Mouse (Mus musculus): ENCODE measurements around the gene Duxbl3.
"Not testable (repeated sequence)": the region's sequence is repeated elsewhere in the genome, so short reads cannot be mapped to it uniquely, and the experiment has no call there.

Gene Duxbl3

DNA sequence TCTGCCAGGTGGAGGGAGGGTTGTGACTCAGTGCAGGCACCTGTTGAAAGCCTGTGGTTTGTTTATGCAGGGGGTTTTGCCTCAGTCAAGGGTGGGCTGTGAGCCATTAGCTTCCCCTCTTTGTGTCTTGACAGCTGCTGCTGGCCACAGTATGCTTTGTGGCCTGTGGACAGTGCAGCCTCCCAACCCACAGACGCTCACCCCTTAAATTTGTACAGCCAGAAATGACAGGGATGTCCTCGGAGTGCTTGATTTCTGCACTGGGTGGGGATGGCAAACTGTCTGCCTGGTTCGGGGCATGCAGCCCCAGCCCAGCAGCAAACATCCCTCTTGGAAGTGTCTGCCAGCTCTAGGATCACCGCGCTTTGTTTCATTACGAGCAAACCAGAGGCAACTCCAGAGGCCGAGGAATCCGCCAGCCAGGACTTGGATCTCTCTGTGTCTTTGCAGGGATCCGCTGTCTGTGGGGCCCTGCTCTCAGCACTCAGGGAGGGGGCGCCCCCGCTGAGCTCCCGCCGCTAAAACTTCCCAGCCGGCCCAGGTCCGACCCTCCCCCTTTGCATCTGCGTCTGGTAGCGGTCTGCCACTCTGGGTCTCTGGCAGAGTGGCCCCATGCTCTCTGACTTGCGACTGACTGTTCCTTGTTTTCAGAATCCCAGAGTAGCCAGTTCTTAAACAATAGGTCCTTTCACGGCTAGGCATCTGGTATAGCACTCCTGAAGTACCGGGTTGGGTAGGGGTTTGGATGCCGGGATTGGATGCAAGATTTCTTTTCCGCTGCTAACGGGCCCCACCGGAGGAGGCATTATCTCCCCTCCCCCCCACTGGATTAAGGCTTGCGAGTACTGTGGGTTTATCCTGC is at the start of gene Duxbl3:
TSS of gene Duxbl3 (plus strand) at position 207 of the 862 bp plus-strand sequence.
- DNase-seq (ENCODE audit: low spot score): not testable (repeated sequence)

DNA sequence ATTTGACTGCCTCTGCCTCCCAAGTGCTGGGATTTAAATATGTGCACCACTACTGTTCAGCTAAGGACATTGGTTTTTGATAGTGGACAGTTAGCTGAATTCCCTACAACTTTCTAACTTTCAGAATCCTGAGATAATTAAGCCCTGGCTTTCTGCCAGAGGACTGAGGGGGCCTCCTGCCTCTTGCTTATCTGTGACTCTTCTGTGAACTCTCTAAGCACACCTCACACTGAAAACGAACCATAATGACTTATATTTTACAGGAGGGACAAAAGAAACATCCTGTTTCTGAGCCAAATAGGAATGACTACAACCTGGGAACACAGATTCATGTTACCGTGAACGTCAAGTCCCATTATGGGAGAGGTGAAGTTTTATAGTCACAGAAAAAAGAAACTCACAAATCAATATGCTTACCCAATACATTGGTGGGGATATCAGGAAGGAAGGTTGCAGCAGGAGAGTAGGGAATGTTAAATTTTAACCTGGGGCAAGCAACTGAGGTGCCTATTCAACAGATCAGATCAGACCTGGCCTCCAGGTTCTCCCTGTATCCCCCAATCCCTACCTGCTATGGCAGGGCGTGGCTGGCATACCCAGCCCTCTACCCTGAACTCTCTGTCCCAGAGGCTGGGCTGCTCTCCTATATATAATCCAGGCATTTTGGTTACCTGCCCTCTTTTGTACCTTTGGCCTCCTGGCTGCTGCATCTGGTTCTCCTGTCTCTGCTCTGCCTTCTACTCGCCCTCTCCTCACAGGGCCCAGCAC is 41.3 kb upstream of the Duxbl3 start:
- not testable (repeated sequence) for DNase-seq (ENCODE audit: low spot score)

DNA sequence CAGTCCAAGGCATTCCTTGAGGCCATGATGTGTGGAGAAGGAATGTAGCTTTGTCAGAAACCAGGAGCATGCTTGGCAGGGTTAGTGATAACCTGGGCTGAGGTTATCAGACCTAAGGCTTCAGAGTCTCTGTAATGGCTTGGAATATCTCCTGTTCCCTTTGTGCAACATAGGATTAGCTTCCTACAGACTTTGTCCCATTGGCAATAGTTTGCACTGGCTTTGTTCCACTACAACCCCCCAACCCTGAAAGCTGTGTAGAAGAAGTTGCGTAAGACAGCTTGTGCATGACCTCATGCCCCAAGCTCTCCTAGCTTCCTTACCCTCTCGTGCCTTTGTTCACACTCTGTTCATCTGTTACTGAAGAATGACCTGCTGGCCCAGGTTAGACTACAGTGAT is 20.6 kb upstream of the Duxbl3 start:
- DNase-seq (ENCODE audit: low spot score): not testable (repeated sequence)

- not testable (repeated sequence) for DNase-seq (ENCODE audit: low spot score)
Measured at GRCm38 (mm10) chr14:26258729-26259128, 967 bp downstream of the Duxbl3 start.

DNA sequence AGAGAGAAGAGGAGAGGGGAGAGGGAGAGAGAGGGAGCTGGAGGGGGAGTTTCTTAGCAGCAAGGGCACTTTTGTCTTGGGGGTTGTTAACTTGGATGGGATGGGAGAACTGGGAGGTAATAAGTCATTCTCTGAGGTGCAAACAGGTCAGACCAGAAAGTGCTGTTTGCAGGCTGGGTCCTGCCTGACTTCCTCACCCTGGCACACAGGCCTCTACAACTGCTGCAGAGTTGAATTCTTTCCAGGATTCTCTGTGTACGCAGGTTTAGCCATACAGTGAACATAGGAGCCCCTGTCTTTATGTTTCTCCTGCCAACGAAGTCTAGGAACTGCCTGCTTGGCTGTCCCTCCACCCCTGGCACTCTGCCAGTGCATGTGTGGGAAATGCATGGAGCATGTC is 29.0 kb downstream of the Duxbl3 start:
- DNase-seq (ENCODE audit: low spot score): not testable (repeated sequence)

DNA sequence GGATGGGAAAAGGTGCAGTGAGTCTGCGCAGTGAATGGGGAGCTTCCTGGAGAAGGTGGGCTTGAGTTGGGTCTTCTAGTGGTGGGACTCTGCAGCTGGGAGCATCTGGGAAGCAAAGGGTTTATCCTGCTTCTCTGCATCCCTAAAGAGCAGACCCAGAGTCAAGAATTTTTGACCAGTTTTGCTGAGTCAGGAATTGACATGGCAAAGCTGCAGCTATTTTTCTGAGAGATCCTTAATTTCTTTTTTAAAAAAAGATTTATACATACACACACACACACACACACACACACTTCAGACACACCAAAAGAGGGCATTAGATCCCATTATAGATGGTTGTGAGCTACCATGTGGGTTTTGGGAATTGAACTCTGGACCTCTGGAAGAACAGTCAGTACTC is 36.1 kb downstream of the Duxbl3 start:
- no peak for DNase-seq (ENCODE audit: low spot score)

DNA sequence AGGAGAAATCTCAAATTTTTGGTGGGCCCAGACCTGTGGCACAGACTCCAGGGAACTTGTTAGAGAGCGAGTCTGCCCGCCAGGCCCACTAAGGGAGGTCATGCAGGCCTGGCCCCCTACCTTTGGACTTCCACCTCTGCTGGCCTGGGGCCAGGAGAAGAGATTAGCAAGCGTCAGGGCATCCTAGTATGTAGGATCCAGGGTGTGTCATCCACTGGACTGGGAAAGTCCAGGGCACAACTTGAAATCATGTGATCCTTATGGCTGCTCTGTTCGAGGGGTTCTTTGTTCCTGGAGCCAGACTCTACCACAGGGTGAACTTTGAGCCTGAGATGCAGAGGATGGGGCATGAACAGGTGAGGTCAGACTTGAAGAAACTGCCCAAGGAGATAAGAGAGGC is 39.3 kb downstream of the Duxbl3 start:
- no peak for DNase-seq (ENCODE audit: low spot score)

DNA sequence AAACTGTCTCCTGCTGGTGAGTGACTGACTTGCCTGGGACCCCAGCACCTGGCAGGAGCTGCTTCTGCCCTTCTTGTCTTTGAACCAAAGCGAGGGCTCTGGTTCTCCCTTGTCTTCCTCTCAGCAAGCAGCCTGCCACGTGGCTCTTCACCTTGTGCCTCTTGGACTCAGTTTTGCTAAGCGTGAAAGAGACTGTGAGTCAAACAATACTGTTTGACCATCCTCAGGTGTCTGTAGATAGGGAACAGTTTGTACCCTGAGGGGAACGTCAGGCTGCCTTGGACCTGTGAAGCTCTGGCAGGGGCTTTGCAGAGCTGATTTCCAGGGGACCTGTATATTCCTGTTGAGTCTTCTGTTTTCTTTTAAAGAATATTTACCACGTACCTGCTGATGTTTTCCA is 39.7 kb downstream of the Duxbl3 start:
- DNase-seq (ENCODE audit: low spot score): no peak

DNA sequence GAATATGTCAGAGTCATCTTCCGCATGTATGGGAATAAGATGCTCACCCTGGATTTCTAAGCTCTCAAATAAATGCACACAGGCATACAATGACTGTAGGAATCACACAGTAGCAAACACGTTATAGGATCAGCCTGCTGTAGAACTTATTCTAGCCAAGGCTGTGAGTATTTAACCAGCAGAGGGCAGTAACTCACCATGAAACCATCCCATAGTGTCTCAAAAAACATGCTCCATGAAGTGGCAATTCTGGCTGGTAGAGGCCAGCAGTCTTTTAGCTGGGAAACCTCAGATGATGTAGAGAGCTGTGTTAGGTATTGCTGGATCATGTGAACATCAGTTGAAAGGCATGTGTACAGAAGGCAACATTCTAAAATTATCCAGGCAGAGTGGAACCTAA is 45.3 kb downstream of the Duxbl3 start:
- DNase-seq (ENCODE audit: low spot score): no peak

DNA sequence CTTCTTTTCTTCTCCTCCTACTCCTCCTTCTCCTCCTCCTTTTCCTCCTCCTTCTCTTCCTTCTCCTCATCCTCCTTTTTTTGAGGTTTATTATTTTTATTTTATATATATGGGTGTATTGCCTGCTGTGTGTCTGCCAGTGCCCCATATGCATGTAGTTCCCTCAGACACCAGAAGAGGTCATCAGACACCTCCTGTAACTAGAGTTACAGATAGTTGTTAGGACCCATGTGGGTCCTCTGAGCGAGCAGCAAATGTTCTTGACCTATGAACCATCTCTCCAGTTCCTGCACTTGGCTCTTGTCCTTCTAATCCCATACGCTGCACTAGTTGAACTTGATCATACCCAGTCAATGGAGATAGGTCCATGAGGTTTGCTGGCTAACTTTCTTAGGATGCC is 48.3 kb downstream of the Duxbl3 start:
- no peak for DNase-seq (ENCODE audit: low spot score)

DNA sequence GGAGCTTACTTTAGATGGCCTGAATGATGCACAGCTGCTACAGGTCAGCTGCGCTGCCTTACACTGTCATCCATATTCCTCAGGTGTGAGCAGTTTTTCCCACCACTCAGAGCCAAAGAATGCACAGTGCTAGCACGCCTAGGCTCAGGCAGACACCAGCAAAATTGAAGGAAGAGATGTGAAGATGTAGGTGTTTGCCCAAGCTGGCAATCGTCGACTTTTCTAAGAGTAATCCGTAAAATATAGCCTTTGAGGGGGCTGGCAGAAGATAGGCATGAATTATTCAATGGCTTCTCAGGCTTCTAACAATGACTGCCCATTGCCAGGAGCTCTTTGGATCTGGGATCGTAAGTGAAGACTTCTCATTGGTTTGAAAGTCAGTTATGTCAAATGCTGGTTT is 51.1 kb downstream of the Duxbl3 start:
- DNase-seq (ENCODE audit: low spot score): no peak

GRCm38 (mm10) chr14:26309511-26309910 is 51.7 kb downstream of the Duxbl3 start:
- no peak for DNase-seq (ENCODE audit: low spot score)

GRCm38 (mm10) chr14:26316246-26316730 is 58.5 kb downstream of the Duxbl3 start:
- DNase-seq (ENCODE audit: low spot score): no peak
